Mouse (Mus musculus) MEL (cell line): ENCODE measurements around the gene Usp19.

ENCODE experiments used
- CTCF ChIP-seq, 3 experiments: IDR thresholded peaks in 2 of 3; conservative IDR thresholded peaks in 1 of 3; 2 replicates each; pipeline ENCODE4 v1.5.1; 2011 to 2012; ENCODE audit warnings: low read length in 3 of 3, low read depth in 2 of 3, mild to moderate bottlenecking in 2 of 3, improper control_type of control experiment in 1 of 3, inconsistent platforms in 1 of 3, mixed read lengths in 1 of 3, moderate library complexity in 1 of 3; ENCODE audit not compliant: control insufficient read depth in 1 of 3, insufficient read depth in 1 of 3, poor library complexity in 1 of 3, severe bottlenecking in 1 of 3
- EP300 ChIP-seq, 2 experiments: IDR thresholded peaks; 2 replicates each; pipeline ENCODE4 v1.6.1; 2011; ENCODE audit warnings: improper control_type of control experiment in 2 of 2, low read length in 2 of 2, low read depth in 1 of 2, mild to moderate bottlenecking in 1 of 2
- GATA1 ChIP-seq: IDR thresholded peaks from 2 replicates; pipeline ENCODE4 v1.6.1; 2011; ENCODE audit warnings: low read depth, low read length, improper control_type of control experiment
- MAX ChIP-seq: IDR thresholded peaks from 2 replicates; pipeline ENCODE4 v1.6.1; 2011; ENCODE audit warnings: low read length, improper control_type of control experiment
- MAZ ChIP-seq: IDR thresholded peaks from 2 replicates; pipeline ENCODE4 v1.6.1; 2012; ENCODE audit warnings: low read depth, mild to moderate bottlenecking, inconsistent platforms, low read length, improper control_type of control experiment
- NELFE ChIP-seq: IDR thresholded peaks from 2 replicates; pipeline ENCODE4 v1.6.1; 2011; ENCODE audit warnings: low read depth, low read length, improper control_type of control experiment
- NRF1 ChIP-seq: IDR thresholded peaks from 2 replicates; pipeline ENCODE4 v1.6.1; 2014; ENCODE audit warnings: low read depth, mild to moderate bottlenecking, inconsistent platforms, low read length, improper control_type of control experiment, moderate library complexity; ENCODE audit not compliant: poor library complexity, insufficient read depth, severe bottlenecking
- POLR2A ChIP-seq, 2 experiments: IDR thresholded peaks; 2 replicates each; pipeline ENCODE4 v1.6.1; 2011 to 2012; ENCODE audit warnings: low read length in 2 of 2, mild to moderate bottlenecking in 2 of 2, control low read depth in 1 of 2, improper control_type of control experiment in 1 of 2, low read depth in 1 of 2, moderate library complexity in 1 of 2; ENCODE audit not compliant: control insufficient read depth in 1 of 2, insufficient read depth in 1 of 2, poor library complexity in 1 of 2
- SMC3 ChIP-seq: IDR thresholded peaks from 2 replicates; pipeline ENCODE4 v1.6.1; 2011; ENCODE audit warnings: low read depth, low read length, improper control_type of control experiment
- TCF12 ChIP-seq: IDR thresholded peaks from 2 replicates; pipeline ENCODE4 v1.6.1; 2014; ENCODE audit warnings: low read depth, mild to moderate bottlenecking, inconsistent platforms, low read length, improper control_type of control experiment, moderate library complexity
- USF1 ChIP-seq: IDR thresholded peaks from 2 replicates; pipeline ENCODE4 v1.6.1; 2014; ENCODE audit warnings: low read depth, mild to moderate bottlenecking, inconsistent platforms, low read length, improper control_type of control experiment, moderate library complexity
- ZNF384 ChIP-seq: IDR thresholded peaks from 2 replicates; pipeline ENCODE4 v1.6.1; 2012; ENCODE audit warnings: low read depth, mild to moderate bottlenecking, inconsistent platforms, low read length, improper control_type of control experiment

DNA sequence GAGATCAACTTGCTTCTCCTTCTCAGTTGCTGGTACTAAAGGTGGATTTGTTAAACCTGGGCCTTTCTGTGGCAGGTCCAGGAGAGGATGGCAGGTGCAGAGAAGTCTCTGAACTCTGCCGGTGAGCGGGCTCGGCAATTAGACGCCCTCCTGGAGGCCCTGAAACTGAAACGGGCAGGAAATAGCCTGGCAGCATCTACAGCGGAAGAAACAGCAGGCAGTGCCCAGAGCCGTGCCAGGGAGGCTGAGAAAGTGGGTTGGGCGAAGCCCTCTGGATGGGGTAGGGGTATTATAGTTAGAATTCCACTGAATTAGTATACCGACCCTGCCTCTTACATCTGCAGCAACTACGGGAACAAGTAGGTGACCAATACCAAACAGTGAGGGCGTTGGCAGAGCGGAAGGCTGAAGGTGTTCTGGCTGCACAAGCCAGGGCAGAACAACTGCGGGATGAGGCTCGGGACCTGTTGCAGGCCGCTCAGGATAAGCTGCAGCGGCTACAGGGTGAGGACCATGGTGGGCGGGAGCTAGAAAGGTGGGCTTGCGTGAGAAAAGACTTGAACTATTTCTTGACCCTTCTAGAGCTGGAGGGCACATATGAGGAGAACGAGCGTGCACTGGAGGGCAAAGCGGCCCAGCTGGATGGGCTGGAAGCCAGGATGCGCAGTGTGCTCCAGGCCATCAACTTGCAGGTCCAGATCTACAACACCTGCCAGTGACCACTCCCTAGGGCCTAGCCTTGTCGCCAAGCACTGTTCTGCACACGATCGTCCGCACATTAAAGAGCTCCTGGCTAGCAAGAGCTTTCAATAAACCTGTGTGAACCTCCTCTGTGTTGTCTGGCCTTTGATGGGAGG is 472 bp upstream of the Usp19 start:
- no peak for TF ChIP-seq CTCF (IDR thresholded peaks at IDR 0.05 in 2 of 3, conservative IDR thresholded peaks at IDR 0.05 in 1 of 3; ENCODE audit: control insufficient read depth in 1 of 3, insufficient read depth in 1 of 3, low read depth in 2 of 3, low read length in 3 of 3, poor library complexity in 1 of 3, severe bottlenecking in 1 of 3)
- no peak for TF ChIP-seq MAX
- no peak for TF ChIP-seq MAZ
- TF ChIP-seq TCF12, result no peak
- no peak for TF ChIP-seq USF1
- no peak for TF ChIP-seq SMC3
- no peak for TF ChIP-seq ZNF384
- TF ChIP-seq POLR2A (IDR thresholded peaks at IDR 0.05; ENCODE audit: control insufficient read depth in 1 of 2, insufficient read depth in 1 of 2, low read depth in 1 of 2, low read length in 2 of 2, poor library complexity in 1 of 2), result no peak; a peak in 1 of 4 replicates
- TF ChIP-seq NRF1, result no peak
- no peak for TF ChIP-seq EP300 (IDR thresholded peaks at IDR 0.05; ENCODE audit: low read depth in 1 of 2, low read length in 2 of 2)
- TF ChIP-seq NELFE, result no peak
- TF ChIP-seq GATA1, result no peak
